Mouse (Mus musculus) testis, adult 2 months (tissue): Measurements from ENCODE around the gene Aprt. TPM values are rescaled to one million over a fixed set of nuclear protein-coding genes. Genes with fewer than 3 reads are reported as not detected.

ENCODE experiments used
- H3K27ac ChIP-seq: fragments of 200-500 bp; 2 replicates; pipeline ENCODE4 v1.5.1; 2012; ENCODE audit warnings: low read depth, low read length; ENCODE audit not compliant: control insufficient read depth, insufficient read depth
- H3K27me3 ChIP-seq: fragments of 200-500 bp; 2 replicates; pipeline ENCODE4 v1.6.1; 2012; ENCODE audit warnings: mild to moderate bottlenecking, low read length, moderate library complexity; ENCODE audit not compliant: control insufficient read depth, insufficient read depth
- H3K36me3 ChIP-seq: fragments of 200-500 bp; 2 replicates; pipeline ENCODE4 v1.6.1; 2012; ENCODE audit warnings: mild to moderate bottlenecking, low read length; ENCODE audit not compliant: control insufficient read depth, insufficient read depth
- H3K4me1 ChIP-seq: fragments of 200-500 bp; 2 replicates; pipeline ENCODE4 v1.6.1; 2012; ENCODE audit warnings: low read length; ENCODE audit not compliant: control insufficient read depth, insufficient read depth
- H3K4me3 ChIP-seq: fragments of 200-500 bp; 2 replicates; pipeline ENCODE4 v1.5.1; 2012; ENCODE audit warnings: low read depth, mild to moderate bottlenecking, low read length, moderate library complexity, mixed read lengths; ENCODE audit not compliant: control insufficient read depth
- CTCF ChIP-seq: fragments of 200-500 bp; IDR thresholded peaks from 2 replicates; pipeline ENCODE4 v1.5.1; 2012; ENCODE audit warnings: low read depth, mild to moderate bottlenecking, inconsistent platforms, low read length, moderate library complexity; ENCODE audit not compliant: control insufficient read depth, insufficient read depth, insufficient replicate concordance
- POLR2A ChIP-seq: fragments of 200-500 bp; IDR thresholded peaks from 2 replicates; pipeline ENCODE4 v1.6.1; 2012; ENCODE audit warnings: low read depth, mild to moderate bottlenecking, inconsistent platforms, low read length, moderate library complexity; ENCODE audit not compliant: control insufficient read depth
- polyA plus RNA-seq: library from polyadenylated mRNA; depleted of rRNA; stranded (reverse); fragments of >200 nt; gene quantifications from 2 replicates; pipeline ENCODE4 v1.2.3, GENCODE M21; 2012; rRNA removed

The Aprt gene
- polyA plus RNA-seq, 1 experiment = 267 TPM

GRCm38 (mm10) chr8:122525004-122525403, 51.7 kb downstream of the Aprt start:
- no peaks in the 10 kb centered on the region; the same call in 1 of the 2 replicates for H3K4me1 ChIP-seq
- TF ChIP-seq CTCF (no peak), POLR2A (no peak)
- H3K27ac ChIP-seq = no peak overlapping the region
- no peaks in the 10 kb centered on the region for H3K36me3 ChIP-seq
- H3K4me3 ChIP-seq = no peak overlapping the region
- H3K27me3 ChIP-seq = no peaks in the 10 kb centered on the region

Other genes starting within 250 kb of the Aprt start
- 0.10 TPM in 1 of 2 replicates, not detected in the other for gene Trhr2, start 216.2 kb downstream of the Aprt start, polyA plus RNA-seq
- 19.6 and 22.9 TPM in 2 replicates for gene Zc3h18, start 200.3 kb downstream of the Aprt start, polyA plus RNA-seq
- 0.16 TPM in 2 replicates for gene Il17c, start 154.9 kb downstream of the Aprt start, polyA plus RNA-seq
- 8.0 and 11.0 TPM in 2 replicates for gene Cyba, start 144.0 kb downstream of the Aprt start, polyA plus RNA-seq
- 6.5 and 6.6 TPM in 2 replicates for gene Mvd, start 133.5 kb downstream of the Aprt start, polyA plus RNA-seq
- 3.7 and 3.8 TPM in 2 replicates for gene Snai3, start 116.2 kb downstream of the Aprt start, polyA plus RNA-seq
- gene Rnf166, start 100.8 kb downstream of the Aprt start, polyA plus RNA-seq = 120 and 122 TPM in 2 replicates
- gene Ctu2, start 100.8 kb downstream of the Aprt start, polyA plus RNA-seq = 29.3 and 37.7 TPM in 2 replicates
- 6.8 and 9.1 TPM in 2 replicates for gene Piezo1, start 25.6 kb downstream of the Aprt start, polyA plus RNA-seq
- 4.5 and 5.0 TPM in 2 replicates for gene Cdt1, start 8.9 kb downstream of the Aprt start, polyA plus RNA-seq
- gene Galns, start 34.6 kb upstream of the Aprt start, polyA plus RNA-seq = 5.9 TPM in 2 replicates
- gene Trappc2l, start 34.7 kb upstream of the Aprt start, polyA plus RNA-seq = 100 and 102 TPM in 2 replicates
- not detected in 2 replicates for gene Pabpn1l, start 45.8 kb upstream of the Aprt start, polyA plus RNA-seq
- gene Cbfa2t3, start 122.2 kb upstream of the Aprt start, polyA plus RNA-seq = 0.53 and 0.59 TPM in 2 replicates
- gene Acsf3, start 198.6 kb upstream of the Aprt start, polyA plus RNA-seq = 18.6 and 21.8 TPM in 2 replicates